Mouse (Mus musculus) liver, embryonic 12.5 days (tissue): ENCODE data around the gene Itga2. TPM values are rescaled to one million over a fixed set of nuclear protein-coding genes. Genes with fewer than 3 reads are reported as not detected.

Experiments
- ATAC-seq: fragments of 200-750 bp; cut with Nextera tagmentation; 2 replicates; pipeline ENCODE4 v1.8.0; 2017; ENCODE audit warnings: moderate number of reproducible peaks, mild to moderate bottlenecking, moderate library complexity
- H3K27ac ChIP-seq: fragments of 300-500 bp; sonication (generic); 2 replicates; pipeline ENCODE4 v1.5.1; 2016; ENCODE audit warnings: mild to moderate bottlenecking
- H3K27me3 ChIP-seq: fragments of 300-500 bp; sonication (generic); replicated peaks from 2 replicates; pipeline ENCODE4 v1.6.1; 2016; ENCODE audit warnings: mild to moderate bottlenecking, moderate library complexity
- H3K36me3 ChIP-seq: fragments of 300-500 bp; sonication (generic); 2 replicates; pipeline ENCODE4 v1.6.1; 2016; ENCODE audit warnings: mild to moderate bottlenecking, moderate library complexity
- H3K4me1 ChIP-seq: fragments of 300-500 bp; sonication (generic); 2 replicates; pipeline ENCODE4 v1.6.1; 2016
- H3K4me2 ChIP-seq: fragments of 300-500 bp; sonication (generic); 2 replicates; pipeline ENCODE4 v1.6.1; 2016; ENCODE audit warnings: mild to moderate bottlenecking, moderate library complexity
- H3K4me3 ChIP-seq: fragments of 300-500 bp; sonication (generic); 2 replicates; pipeline ENCODE4 v1.5.1; 2016; ENCODE audit warnings: mild to moderate bottlenecking, moderate library complexity
- H3K9ac ChIP-seq: fragments of 300-500 bp; sonication (generic); 2 replicates; pipeline ENCODE4 v1.6.1; 2016; ENCODE audit warnings: mild to moderate bottlenecking, moderate library complexity
- H3K9me3 ChIP-seq: fragments of 300-500 bp; sonication (generic); replicated peaks from 2 replicates; pipeline ENCODE4 v1.6.1; 2016; ENCODE audit warnings: mild to moderate bottlenecking, moderate library complexity
- WGBS: fragments of 180-500 bp; shearing (Covaris S2); methylation state at CpG from one replicate; pipeline ENCODE4 v1.1.7; 2016; ENCODE audit not compliant: insufficient replicate concordance; 5-methylcytosine and 5-hydroxymethylcytosine counted together
- polyA plus RNA-seq: library from polyadenylated mRNA; unstranded; fragments of >200 nt; fragmentation: Nextera tagmentation; extraction: Ambion mirVana; gene quantifications from 2 replicates; pipeline ENCODE4 v1.2.1, GENCODE M21; 2016

Gene Itga2
- polyA plus RNA-seq, 1 experiment from 2014 or later: 2.2 TPM

DNA sequence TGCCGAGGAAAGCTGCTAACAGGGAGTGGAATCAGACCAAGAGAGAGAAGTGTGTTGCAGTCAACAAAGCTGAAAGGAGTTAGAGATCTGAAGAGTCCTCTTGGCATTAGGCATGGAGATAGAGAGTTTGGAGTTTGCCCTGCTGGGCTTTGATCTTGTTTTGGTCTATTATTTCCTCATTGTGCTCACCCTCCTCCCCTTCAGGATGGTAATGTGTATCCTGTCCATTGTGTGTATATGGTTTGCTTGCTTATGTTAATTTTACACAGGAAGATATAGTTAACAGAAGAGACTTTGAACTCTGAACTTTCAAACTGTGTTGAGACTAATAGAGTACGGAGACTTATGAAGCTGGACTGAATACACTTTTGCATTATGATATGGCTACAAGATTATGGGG lies 128.9 kb downstream of the Itga2 start:
- Histone ChIP-seq H3K27me3 (no peaks in the 10 kb centered on the region), H3K9me3 (no peaks in the 10 kb centered on the region), H3K36me3 (no peaks in the 10 kb centered on the region), H3K9ac (no peak overlapping the region), H3K27ac (no peak overlapping the region), H3K4me1 (no peaks in the 10 kb centered on the region), H3K4me3 (no peak overlapping the region), H3K4me2 (no peak overlapping the region)
- 66% methylated on average over 2 of the region's 2 CpGs for WGBS
- ATAC-seq: no peak

DNA sequence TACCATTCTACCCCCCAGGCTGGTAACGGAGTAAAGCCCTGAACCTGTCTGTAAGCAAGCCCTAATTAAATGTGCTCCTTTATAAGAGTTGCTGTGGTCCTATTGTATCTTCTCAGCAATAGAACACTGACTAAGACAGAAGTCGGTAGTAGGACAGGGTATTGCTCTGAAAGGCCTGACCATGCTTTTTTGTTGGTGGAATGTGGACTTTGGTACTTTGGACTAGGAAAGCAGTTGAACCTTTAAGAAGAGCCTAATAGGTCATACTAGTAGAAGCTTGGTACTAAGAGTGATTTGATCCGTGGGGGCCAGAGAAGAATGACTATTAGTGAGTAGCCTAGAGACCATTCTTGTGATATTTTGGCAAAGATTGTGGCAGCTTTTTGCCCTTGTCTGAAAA lies 130.0 kb downstream of the Itga2 start:
- Histone ChIP-seq H3K4me3 (no peak overlapping the region), H3K9ac (no peak overlapping the region), H3K27me3 (no peaks in the 10 kb centered on the region), H3K27ac (no peak overlapping the region), H3K4me1 (no peaks in the 10 kb centered on the region), H3K4me2 (no peak overlapping the region), H3K9me3 (no peaks in the 10 kb centered on the region), H3K36me3 (no peaks in the 10 kb centered on the region)
- WGBS: 69% methylated on average over 3 of the region's 3 CpGs
- no peak for ATAC-seq

DNA sequence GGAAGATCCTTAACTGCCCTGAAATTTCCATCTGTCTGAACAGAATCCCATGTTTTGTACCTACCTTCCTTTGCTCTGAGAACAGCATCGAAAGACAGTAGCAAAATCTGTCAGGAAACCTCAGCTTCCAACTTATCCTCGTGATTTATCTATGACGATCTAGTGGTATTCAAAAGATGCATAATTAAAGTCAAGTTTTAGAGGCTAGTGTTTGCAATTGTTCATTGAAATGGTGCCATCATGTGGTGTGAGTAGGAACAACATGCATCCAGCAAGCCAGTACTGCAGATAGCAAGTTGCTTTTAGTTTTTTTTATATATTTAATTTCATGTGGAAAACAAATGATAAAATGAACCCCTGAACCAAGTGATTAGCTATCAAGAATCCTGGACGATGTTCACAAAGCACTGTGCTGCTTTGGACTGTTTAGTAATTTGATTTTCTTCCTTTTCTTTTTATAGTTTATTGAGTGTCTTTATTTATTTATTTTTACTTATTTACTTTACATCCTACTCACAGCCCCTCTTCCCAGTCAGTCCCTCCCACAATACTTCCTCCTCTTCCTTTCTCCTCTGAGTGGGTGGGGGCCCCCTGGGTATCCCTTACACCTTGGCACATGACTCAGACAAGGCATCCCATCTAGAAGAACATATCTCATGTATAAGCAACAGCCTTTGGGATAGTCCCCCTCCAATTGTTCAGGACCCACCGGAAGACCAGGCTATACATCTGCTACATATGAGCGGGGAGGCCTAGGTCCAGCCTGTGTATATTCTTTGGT lies 138.5 kb downstream of the Itga2 start:
- Histone ChIP-seq H3K4me2 (no peak overlapping the region), H3K9me3 (no peaks in the 10 kb centered on the region), H3K4me3 (no peak overlapping the region), H3K4me1 (no peaks in the 10 kb centered on the region), H3K36me3 (no peaks in the 10 kb centered on the region), H3K27ac (no peak overlapping the region), H3K9ac (no peak overlapping the region), H3K27me3 (no peaks in the 10 kb centered on the region)
- ATAC-seq: no peak
- 37% methylated on average over 6 of the region's 6 CpGs for WGBS

DNA sequence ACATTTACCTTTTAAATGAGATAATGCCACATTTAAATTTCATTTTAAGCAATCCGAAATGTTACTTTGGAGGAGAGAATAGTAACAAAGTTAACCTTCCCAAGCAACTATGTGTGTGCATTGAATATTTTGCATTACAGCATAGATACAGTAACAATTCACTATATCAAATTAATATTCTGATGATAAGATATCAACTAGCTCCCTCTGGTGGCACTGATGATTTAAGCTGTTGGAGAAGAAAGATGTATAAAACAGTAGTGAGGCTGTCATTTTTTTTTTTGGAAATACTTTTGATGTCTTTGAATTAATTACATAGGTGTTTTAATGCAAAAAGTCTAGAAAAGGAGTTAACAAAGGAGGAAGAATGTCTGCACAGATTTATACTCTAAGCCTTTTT lies 140.4 kb downstream of the Itga2 start:
- H3K9ac ChIP-seq: no peak overlapping the region
- no peaks in the 10 kb centered on the region for H3K4me1 ChIP-seq
- no peak overlapping the region for H3K4me2 ChIP-seq
- no peaks in the 10 kb centered on the region for H3K27me3 ChIP-seq
- no peaks in the 10 kb centered on the region for H3K36me3 ChIP-seq
- WGBS: 48% methylated on average over 1 of the region's 1 CpGs
- H3K4me3 ChIP-seq: no peak overlapping the region
- H3K27ac ChIP-seq: no peak overlapping the region
- H3K9me3 ChIP-seq: no peaks in the 10 kb centered on the region
- no peak for ATAC-seq

Other genes starting within 250 kb of the Itga2 start
- gene Mocs2, start 113.9 kb downstream of the Itga2 start, polyA plus RNA-seq: 44.1 and 45.4 TPM in 2 replicates
- 4.9 and 6.0 TPM in 2 replicates for gene Pelo, start 158.1 kb upstream of the Itga2 start, polyA plus RNA-seq
- 2.6 and 2.9 TPM in 2 replicates for gene Gm49395, start 169.8 kb upstream of the Itga2 start, polyA plus RNA-seq
- gene Itga1, start 169.9 kb upstream of the Itga2 start, polyA plus RNA-seq: 3.4 and 3.6 TPM in 2 replicates